Mouse (Mus musculus): ENCODE measurements around the gene Ppid. TPM values are rescaled to one million over a fixed set of nuclear protein-coding genes. Genes with fewer than 3 reads are reported as not detected.

Gene Ppid
- polyA plus RNA-seq (2012; rRNA removed) = 5.8 and 9.1 TPM in 2 replicates

DNA sequence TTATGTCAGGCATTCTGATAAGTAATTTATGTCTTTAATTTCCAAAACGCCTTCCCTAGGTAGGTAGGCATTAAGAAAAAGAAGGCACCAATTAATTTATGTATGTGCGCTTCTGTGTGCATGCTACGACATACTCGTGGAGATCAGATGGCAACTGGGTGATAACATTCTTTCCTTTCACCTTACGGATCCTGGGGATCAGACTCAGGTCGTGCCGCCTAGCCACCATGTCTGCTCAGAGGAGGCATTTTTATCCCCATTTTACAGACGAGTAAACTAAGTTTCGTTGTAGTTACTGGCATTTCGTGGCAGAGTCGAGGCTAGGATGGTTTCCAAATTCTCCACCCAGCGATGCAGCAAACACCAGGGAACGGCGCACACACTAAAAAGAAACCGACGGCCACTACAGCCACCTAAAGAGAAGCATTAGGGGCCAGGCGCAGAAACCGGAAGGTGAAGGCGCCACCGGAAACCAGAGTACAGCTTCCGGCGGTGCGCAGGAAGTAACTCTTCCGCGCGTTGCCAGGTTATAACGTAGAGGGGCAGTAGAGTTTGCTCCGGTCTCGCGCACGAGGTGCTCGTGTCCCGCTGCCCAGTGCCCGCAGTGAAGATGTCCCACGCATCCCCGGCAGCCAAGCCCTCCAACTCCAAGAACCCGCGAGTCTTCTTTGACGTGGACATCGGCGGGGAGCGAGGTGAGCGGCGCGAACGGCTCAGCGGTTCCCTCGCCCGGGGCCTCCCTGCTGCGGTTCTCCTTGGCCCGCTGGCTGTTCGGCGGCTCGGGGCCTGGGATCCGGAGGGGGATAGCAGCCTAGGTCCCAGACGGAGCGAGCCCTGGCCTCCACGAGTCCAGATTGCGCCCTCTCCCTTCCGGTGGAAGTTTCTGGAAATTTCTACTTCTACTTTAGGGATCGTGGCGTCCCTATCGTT lies at the start of gene Ppid:
Gene Ppid (plus strand): TSS at position 480 of the 930 bp plus-strand sequence.
- peaks cover 3% of the 10 kb centered on the region; the same call in 1 of the 2 replicates for H3K4me1 ChIP-seq (ENCODE audit: control insufficient read depth, insufficient read depth, low read length)
- peak within 1 kb of the TSS; percentile 68 for H3K4me3 ChIP-seq (replicated peaks; ENCODE audit: extremely low read depth, low read depth, low read length)
- 3% methylated on average over 63 of the region's 63 CpGs for WGBS
- TF ChIP-seq CTCF (IDR thresholded peaks at IDR 0.05; ENCODE audit: insufficient read depth, low read length) (no peak), POLR2A (IDR thresholded peaks at IDR 0.05; ENCODE audit: borderline replicate concordance, extremely low read depth, low read depth, low read length) (peak; percentile 73; the same call in 1 of the 2 replicates)
- peak; percentile 70 for DNase-seq

DNA sequence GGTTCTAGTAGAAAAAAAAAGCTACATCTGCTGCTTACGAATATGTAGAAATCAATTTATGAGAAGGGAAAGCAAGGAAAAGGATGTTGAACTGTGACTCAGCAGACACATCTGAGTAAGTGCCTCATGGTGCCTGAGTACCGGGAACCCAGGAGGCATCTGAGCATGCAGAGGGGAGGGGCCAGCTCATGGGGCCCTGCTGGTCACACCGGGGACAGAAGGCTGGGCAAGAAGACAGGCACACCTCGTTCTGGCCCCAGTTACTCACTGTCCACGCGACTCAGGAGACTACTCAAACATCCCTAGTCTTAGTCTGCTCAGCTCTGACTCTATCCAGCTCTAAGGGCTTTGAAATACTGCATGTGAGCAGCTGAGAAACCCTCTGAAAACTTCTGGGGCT lies 48.6 kb upstream of the Ppid start:
- Histone ChIP-seq H3K4me3 (replicated peaks; ENCODE audit: extremely low read depth, low read depth, low read length) (no peak overlapping the region), H3K4me1 (ENCODE audit: control insufficient read depth, insufficient read depth, low read length) (peaks cover 3% of the 10 kb centered on the region; the same call in 1 of the 2 replicates)
- TF ChIP-seq POLR2A (IDR thresholded peaks at IDR 0.05; ENCODE audit: borderline replicate concordance, extremely low read depth, low read depth, low read length) = no peak
- no peak for TF ChIP-seq CTCF (IDR thresholded peaks at IDR 0.05; ENCODE audit: insufficient read depth, low read length)
- WGBS = 31% methylated on average over 6 of the region's 6 CpGs
- DNase-seq = no peak

DNA sequence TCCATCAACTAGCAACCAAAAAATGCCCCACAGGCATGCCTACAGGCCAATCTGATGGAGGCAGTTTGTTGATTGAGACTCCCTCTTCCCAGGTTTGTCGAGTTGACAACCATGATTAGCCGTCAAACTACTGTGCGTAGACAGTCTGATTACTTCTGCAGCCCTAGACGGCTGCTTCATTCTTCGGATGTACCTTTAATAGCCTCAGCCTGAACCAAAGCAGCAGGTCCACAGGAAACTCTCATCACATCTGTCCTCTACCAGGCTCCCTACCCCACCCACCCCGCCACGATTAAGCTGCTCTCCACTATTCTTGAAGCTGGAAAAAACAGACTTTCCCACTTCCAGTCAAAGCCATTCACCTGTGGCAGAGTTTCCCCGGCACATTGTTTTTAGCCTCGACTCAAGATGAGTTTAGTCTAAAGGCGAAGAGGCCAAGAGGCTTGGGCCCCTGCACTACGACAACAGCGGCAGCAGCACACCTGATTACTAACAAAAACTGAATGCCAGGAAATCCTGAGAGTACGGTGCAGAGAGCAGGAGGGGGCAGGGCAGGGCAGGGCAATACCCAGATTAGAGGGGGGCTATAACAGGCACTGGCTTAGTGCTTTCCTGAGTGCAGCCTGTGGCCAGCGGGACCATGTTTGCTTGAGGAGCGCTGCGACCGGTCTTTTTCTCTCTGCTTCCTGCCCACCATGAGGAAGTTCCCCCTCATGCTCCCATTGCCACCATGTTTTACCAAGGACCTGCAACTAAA lies 42.3 kb upstream of the Ppid start:
- TF ChIP-seq CTCF (IDR thresholded peaks at IDR 0.05; ENCODE audit: insufficient read depth, low read length) (no peak), POLR2A (IDR thresholded peaks at IDR 0.05; ENCODE audit: borderline replicate concordance, extremely low read depth, low read depth, low read length) (no peak)
- Histone ChIP-seq H3K4me1 (ENCODE audit: control insufficient read depth, insufficient read depth, low read length) (peaks cover 9% of the 10 kb centered on the region; the same call in 1 of the 2 replicates), H3K4me3 (replicated peaks; ENCODE audit: extremely low read depth, low read depth, low read length) (no peak overlapping the region)
- no peak for DNase-seq
- WGBS = 48% methylated on average over 17 of the region's 17 CpGs

DNA sequence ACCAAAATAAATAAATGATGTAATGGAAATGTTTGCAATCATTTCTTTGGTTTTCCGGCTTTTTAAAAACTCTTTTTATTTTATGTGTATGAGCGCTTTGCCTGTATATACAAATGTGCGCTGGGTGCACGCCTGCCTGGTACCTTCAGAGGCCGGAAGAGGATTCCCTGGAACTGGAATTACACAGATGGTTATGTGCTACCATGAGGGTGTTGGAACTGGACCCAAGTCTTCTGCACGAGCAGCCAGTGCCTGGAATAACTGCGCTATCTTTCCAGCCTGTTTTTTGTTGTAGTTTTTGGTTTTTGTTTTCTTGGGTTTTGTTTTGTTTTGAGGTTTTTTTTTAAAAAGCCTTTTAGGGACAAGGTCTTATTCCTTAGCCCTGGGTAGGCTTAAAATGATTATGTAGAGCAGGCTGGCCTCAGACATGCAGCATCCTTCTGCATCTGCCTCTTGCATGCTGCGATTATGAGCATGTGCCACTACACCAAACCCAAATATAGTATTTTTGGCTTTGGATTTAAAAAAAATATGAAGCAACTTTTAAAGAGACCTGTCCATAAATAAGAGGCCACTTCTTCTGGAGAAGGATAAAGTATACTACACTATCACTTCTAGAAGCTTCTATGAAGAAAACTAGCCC lies 41.3 kb upstream of the Ppid start:
- WGBS = 84% methylated on average over 8 of the region's 8 CpGs
- Histone ChIP-seq H3K4me1 (ENCODE audit: control insufficient read depth, insufficient read depth, low read length) (peaks cover 9% of the 10 kb centered on the region; the same call in 1 of the 2 replicates), H3K4me3 (replicated peaks; ENCODE audit: extremely low read depth, low read depth, low read length) (no peak overlapping the region)
- DNase-seq = no peak
- TF ChIP-seq CTCF (IDR thresholded peaks at IDR 0.05; ENCODE audit: insufficient read depth, low read length) = no peak
- TF ChIP-seq POLR2A (IDR thresholded peaks at IDR 0.05; ENCODE audit: borderline replicate concordance, extremely low read depth, low read depth, low read length) = no peak

DNA sequence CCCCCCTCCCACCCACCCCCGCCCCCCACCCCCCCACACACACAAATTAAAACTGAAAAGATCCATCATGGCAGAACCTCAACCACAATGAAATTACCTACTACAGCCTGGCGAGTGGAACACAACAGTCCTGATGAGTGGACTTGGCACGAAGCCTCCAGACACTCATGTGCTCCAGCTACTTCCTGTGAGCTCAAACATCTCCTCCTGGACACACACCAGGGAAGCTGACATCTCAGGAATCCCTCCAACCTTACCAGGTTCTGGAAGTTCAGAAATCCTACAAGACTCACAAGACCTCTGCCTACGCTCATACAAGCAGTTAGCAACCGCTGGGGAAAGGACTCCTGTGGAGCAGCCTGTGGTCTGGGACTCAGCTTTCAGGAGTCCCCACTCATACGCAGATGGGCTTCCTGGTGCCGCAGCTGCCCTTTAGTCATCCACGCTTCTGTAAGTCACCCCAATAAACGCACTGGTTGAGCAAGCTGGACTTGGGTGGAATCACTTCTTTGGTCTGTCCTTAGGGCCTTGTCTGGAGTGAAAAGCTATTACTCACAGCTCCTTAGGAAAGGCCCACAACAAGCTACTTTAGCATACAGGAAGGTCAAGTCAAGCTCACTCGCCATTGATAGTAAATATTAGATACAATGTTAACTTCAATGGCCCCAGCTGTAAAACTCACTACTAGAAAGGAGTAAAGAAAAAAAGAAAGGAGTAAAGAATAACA lies 39.2 kb upstream of the Ppid start:
- DNase-seq = no peak
- Histone ChIP-seq H3K4me3 (replicated peaks; ENCODE audit: extremely low read depth, low read depth, low read length) (no peak overlapping the region), H3K4me1 (ENCODE audit: control insufficient read depth, insufficient read depth, low read length) (peaks cover 9% of the 10 kb centered on the region; the same call in 1 of the 2 replicates)
- no peak for TF ChIP-seq POLR2A (IDR thresholded peaks at IDR 0.05; ENCODE audit: borderline replicate concordance, extremely low read depth, low read depth, low read length)
- TF ChIP-seq CTCF (IDR thresholded peaks at IDR 0.05; ENCODE audit: insufficient read depth, low read length) = no peak
- WGBS = 67% methylated on average over 10 of the region's 10 CpGs

DNA sequence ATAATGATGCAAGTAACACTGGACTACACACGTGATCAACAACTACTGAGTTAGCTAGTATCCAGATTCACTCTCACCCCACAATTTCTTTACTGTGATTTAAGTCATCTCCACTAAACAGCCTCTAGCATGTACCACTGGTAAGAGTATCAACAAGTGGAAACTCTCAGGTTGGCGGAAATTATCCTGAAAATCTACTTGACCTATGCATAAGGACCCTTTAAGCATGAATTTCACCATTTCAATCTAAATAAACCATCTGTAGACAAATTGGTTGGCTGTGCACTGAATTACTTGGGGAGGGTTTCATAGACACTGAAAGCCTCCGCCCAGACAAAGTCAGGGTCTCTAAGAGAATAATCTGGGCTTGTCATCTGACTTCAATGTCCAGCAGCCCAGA lies 37.4 kb upstream of the Ppid start:
- TF ChIP-seq CTCF (IDR thresholded peaks at IDR 0.05; ENCODE audit: insufficient read depth, low read length) (no peak), POLR2A (IDR thresholded peaks at IDR 0.05; ENCODE audit: borderline replicate concordance, extremely low read depth, low read depth, low read length) (no peak)

DNA sequence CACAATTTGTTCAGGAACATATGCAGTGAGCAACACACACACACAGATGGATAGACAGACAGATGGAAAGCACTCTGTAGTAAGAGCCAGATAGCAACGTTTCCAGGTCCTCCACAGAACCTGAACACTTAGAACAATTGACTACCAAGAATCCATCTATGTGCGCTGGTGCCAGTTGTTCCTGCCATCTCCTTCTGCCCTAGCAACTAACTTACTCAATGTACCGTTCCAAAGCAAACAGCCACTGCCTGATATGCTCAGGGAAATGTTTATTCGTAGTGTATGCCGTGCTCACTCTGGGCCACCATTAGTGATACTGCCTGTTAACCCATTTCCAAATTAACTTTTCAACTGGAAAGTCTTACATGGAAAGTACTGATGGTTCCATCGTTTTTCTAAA lies 36.1 kb upstream of the Ppid start:
- no peak for DNase-seq
- no peak overlapping the region for H3K4me3 ChIP-seq (replicated peaks; ENCODE audit: extremely low read depth, low read depth, low read length)
- 62% methylated on average over 6 of the region's 6 CpGs for WGBS
- H3K4me1 ChIP-seq (ENCODE audit: control insufficient read depth, insufficient read depth, low read length) = peaks cover 12% of the 10 kb centered on the region
- TF ChIP-seq CTCF (IDR thresholded peaks at IDR 0.05; ENCODE audit: insufficient read depth, low read length) = no peak
- no peak for TF ChIP-seq POLR2A (IDR thresholded peaks at IDR 0.05; ENCODE audit: borderline replicate concordance, extremely low read depth, low read depth, low read length)

More for the DNA sequence above, 37.4 kb upstream of the Ppid start:
- Histone ChIP-seq H3K4me3 (replicated peaks; ENCODE audit: extremely low read depth, low read depth, low read length) (no peak overlapping the region), H3K4me1 (ENCODE audit: control insufficient read depth, insufficient read depth, low read length) (peaks cover 9% of the 10 kb centered on the region)
- no peak for DNase-seq
- 80% methylated on average over 3 of the region's 3 CpGs for WGBS

DNA sequence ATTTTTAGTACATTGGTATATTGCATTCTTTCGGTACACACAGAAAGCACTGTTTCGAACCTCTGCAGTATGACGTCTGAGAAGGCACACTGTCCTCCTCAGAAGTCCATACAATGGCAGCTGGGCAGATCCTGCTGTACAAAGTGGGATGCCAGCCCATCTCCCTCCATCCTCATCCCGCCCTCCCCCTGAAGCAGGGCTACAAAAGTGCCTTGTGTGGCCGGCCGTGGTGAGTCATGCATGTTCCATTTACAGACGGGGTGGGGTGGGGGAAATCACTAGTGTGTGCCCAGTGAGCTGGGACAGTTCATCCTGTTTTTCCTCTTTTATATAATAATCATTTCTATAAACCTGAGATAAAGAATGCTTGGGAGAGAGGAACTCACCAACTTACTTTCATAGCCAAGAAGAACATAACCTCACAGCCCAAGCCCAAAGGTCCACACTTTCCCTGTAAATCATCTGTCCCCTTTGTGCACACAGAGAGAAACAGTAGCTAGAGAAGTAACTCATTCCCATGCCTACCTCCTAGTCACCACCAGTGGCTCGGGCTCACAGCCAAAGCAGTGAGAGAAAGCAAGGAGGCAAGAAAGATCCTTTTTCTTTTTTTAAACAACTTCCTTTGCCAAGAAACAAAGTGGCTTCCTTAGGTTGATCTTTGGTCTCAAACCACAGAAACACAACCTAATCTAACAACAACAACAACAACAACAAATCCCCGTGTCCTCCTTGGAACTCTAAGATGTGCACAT lies 31.9 kb upstream of the Ppid start:
- 35% methylated on average over 9 of the region's 9 CpGs for WGBS
- no peak for DNase-seq
- Histone ChIP-seq H3K4me3 (replicated peaks; ENCODE audit: extremely low read depth, low read depth, low read length) (no peak overlapping the region), H3K4me1 (ENCODE audit: control insufficient read depth, insufficient read depth, low read length) (peaks cover 3% of the 10 kb centered on the region)
- TF ChIP-seq POLR2A (IDR thresholded peaks at IDR 0.05; ENCODE audit: borderline replicate concordance, extremely low read depth, low read depth, low read length) (no peak), CTCF (IDR thresholded peaks at IDR 0.05; ENCODE audit: insufficient read depth, low read length) (no peak)
